Mouse (Mus musculus): ENCODE results near the gene Supt3. TPM values are rescaled to one million over a fixed set of nuclear protein-coding genes. Genes with fewer than 3 reads are reported as not detected.

Supt3 gene
- polyA plus RNA-seq, 1 experiment from 2014 or later, result 6.2 TPM

DNA sequence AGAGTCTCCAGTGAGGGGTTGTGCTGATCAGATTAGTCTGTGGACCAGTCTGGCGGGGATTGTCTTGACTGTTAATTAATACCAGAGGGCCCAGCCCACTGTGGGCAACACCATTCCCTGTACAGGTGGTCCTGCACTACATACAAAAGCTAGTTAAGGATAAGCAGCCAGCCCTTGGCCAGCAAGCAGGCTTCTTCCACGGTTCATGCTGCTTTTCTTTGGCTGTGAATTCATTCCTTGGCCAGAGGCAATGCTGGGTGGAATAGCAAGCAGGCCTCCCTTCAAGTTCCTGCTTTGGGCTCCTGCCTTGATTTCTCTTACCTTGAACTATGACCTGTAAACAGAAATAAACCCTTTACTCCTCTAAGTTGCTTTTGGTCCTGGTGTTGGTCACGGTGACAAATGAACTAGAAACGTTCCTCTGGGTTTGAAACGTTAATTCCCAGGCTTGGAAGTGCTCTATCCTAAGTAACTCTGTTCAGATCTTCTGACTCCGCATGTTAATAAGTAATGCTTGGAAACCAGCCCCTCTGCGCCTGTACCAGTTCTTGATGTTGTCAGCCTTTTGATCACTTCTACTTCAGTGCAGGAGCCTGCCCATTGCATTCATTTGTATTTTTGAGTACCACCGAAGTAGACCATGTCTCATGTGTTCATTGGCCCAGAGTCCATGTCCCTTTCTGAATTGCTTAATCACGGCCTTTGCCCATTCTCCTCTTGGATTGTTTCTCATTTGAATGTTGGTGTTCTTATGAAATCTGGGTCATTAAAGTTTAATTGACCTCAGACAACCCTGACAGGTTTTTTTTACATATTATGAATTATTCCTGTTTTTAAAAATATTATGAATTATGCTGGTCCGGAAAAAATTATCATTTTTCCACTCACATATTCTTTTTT lies 356.8 kb downstream of the Supt3 start:
- Histone ChIP-seq H3K4me3 (ENCODE audit: low read depth, low read length) (no peak overlapping the region), H3K4me2 (ENCODE audit: low read depth, low read length) (no peak overlapping the region), H3K36me3 (ENCODE audit: control insufficient read depth, insufficient read depth) (no peaks in the 10 kb centered on the region), H3K9ac (ENCODE audit: low read depth, low read length) (no peak overlapping the region), H3K4me1 (ENCODE audit: control insufficient read depth, low read depth, low read length) (no peaks in the 10 kb centered on the region), H3K27me3 (ENCODE audit: control insufficient read depth, insufficient read depth, low read depth, low read length) (no peaks in the 10 kb centered on the region), H3K27ac (ENCODE audit: low read length) (no peak overlapping the region), H3K9me3 (replicated peaks; ENCODE audit: control insufficient read depth, low read length) (no peaks in the 10 kb centered on the region)
- 63% methylated on average over 10 of the region's 10 CpGs for WGBS (ENCODE audit: insufficient replicate concordance)
- no peak for ATAC-seq (ENCODE audit: low read depth)

DNA sequence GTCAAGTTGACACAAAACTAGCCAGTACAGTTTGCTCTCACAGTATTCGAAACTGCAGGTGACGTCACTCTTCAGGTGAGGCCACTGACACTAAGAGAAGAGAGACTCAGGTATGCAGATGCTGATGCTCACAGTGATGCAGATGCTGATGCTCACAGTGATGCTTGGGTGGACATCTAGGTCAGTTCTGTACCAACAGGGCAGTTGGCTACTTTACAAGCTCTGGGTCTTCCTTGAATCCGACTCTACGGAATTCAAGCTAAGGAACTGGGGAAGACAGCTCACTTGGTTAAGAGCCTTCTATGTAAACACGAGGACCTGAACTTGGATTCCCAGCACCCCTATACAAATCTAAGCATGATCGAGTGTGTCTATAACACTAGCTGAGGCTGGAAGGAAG lies 359.5 kb downstream of the Supt3 start:
- H3K9ac ChIP-seq (ENCODE audit: low read depth, low read length), result no peak overlapping the region
- H3K4me3 ChIP-seq (ENCODE audit: low read depth, low read length), result no peak overlapping the region
- no peak for ATAC-seq (ENCODE audit: low read depth)
- WGBS (ENCODE audit: insufficient replicate concordance), result 61% methylated on average over 6 of the region's 6 CpGs
- no peaks in the 10 kb centered on the region for H3K9me3 ChIP-seq (replicated peaks; ENCODE audit: control insufficient read depth, low read length)
- no peak overlapping the region for H3K27ac ChIP-seq (ENCODE audit: low read length)
- no peaks in the 10 kb centered on the region for H3K27me3 ChIP-seq (ENCODE audit: control insufficient read depth, insufficient read depth, low read depth, low read length)
- no peaks in the 10 kb centered on the region for H3K4me1 ChIP-seq (ENCODE audit: control insufficient read depth, low read depth, low read length)
- H3K4me2 ChIP-seq (ENCODE audit: low read depth, low read length), result no peak overlapping the region
- no peaks in the 10 kb centered on the region for H3K36me3 ChIP-seq (ENCODE audit: control insufficient read depth, insufficient read depth)

DNA sequence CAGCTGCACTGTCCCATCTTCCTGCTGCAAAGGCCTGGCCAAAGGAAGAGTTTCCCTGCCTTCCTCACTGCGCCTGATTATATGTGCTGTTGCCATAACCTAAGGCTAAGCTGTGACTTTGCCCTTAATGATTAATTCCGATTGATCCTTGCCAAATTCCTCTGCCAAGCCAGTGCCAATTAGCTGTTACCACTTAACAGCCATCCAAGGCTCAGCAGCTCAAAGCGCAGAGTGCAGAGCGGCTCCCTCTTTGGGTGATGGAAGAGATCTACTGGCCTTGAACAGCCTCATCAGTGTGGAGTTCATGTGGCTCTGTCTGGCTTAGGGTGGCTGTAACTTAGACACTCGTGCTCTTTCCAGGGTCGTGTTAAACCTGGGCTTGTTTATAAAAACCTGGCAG lies 366.1 kb downstream of the Supt3 start:
- Histone ChIP-seq H3K9ac (ENCODE audit: low read depth, low read length) (no peak overlapping the region), H3K4me1 (ENCODE audit: control insufficient read depth, low read depth, low read length) (no peaks in the 10 kb centered on the region), H3K9me3 (replicated peaks; ENCODE audit: control insufficient read depth, low read length) (no peaks in the 10 kb centered on the region), H3K27me3 (ENCODE audit: control insufficient read depth, insufficient read depth, low read depth, low read length) (no peaks in the 10 kb centered on the region), H3K4me2 (ENCODE audit: low read depth, low read length) (no peak overlapping the region), H3K36me3 (ENCODE audit: control insufficient read depth, insufficient read depth) (no peaks in the 10 kb centered on the region), H3K27ac (ENCODE audit: low read length) (no peak overlapping the region), H3K4me3 (ENCODE audit: low read depth, low read length) (no peak overlapping the region)
- ATAC-seq (ENCODE audit: low read depth), result no peak
- 69% methylated on average over 6 of the region's 6 CpGs for WGBS (ENCODE audit: insufficient replicate concordance)

DNA sequence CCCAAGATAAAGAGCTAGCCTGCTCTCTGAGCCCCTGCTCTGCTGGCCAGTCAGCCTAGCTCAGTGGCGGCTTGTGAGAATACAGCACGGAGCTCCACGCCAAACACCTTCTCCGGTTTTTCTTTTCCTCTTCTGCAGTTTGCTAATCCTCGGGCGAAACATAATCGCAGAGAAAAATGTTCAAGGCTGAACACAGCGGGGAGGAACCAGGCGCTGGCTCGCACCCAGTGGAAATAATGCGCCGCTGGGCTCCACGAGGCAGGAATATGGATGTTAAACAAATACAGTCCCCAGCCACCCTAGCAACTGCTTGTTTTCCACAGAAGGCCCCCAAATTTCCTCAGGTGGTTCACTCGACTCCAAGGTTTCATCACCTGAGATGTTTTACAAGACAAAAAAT lies 367.7 kb downstream of the Supt3 start:
- H3K4me3 ChIP-seq (ENCODE audit: low read depth, low read length), result no peak overlapping the region
- no peak for ATAC-seq (ENCODE audit: low read depth)
- no peak overlapping the region for H3K27ac ChIP-seq (ENCODE audit: low read length)
- no peak overlapping the region for H3K9ac ChIP-seq (ENCODE audit: low read depth, low read length)
- no peaks in the 10 kb centered on the region for H3K9me3 ChIP-seq (replicated peaks; ENCODE audit: control insufficient read depth, low read length)
- no peaks in the 10 kb centered on the region for H3K36me3 ChIP-seq (ENCODE audit: control insufficient read depth, insufficient read depth)
- H3K27me3 ChIP-seq (ENCODE audit: control insufficient read depth, insufficient read depth, low read depth, low read length), result no peaks in the 10 kb centered on the region
- WGBS (ENCODE audit: insufficient replicate concordance), result 81% methylated on average over 14 of the region's 14 CpGs
- no peaks in the 10 kb centered on the region for H3K4me1 ChIP-seq (ENCODE audit: control insufficient read depth, low read depth, low read length)
- H3K4me2 ChIP-seq (ENCODE audit: low read depth, low read length), result no peak overlapping the region

DNA sequence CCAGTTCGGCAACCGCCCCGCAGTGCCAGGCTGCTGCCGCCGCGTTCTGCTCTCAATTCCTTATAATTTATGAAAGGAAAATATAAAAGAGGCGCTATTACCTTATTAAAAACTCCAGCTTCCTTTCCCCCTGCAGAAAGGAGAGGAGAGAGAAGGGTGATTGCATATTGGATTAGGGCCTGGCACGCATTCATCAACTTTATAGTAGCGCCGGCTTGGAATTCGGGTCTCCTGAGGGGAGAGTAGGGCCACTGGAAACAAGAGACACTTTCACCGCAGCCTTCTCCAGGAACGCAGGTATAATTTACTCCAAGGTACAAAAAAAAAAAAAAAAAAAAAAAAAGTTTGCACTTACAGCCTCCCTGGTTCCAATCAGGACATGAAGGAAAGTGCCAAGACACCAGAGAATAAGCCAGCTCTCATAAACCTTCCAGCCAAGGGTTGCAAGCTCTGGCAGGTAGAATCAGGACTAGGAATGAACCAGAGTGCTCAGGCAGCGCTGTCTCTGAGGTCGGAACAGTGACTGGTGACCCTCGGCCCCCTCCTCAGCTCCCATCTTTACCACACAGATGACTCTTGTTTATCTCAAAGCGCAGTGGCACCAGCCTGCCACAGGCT lies 374.5 kb downstream of the Supt3 start:
- no peaks in the 10 kb centered on the region for H3K27me3 ChIP-seq (ENCODE audit: control insufficient read depth, insufficient read depth, low read depth, low read length)
- no peak overlapping the region for H3K4me2 ChIP-seq (ENCODE audit: low read depth, low read length)
- H3K36me3 ChIP-seq (ENCODE audit: control insufficient read depth, insufficient read depth), result no peaks in the 10 kb centered on the region
- no peaks in the 10 kb centered on the region for H3K9me3 ChIP-seq (replicated peaks; ENCODE audit: control insufficient read depth, low read length)
- no peak overlapping the region for H3K9ac ChIP-seq (ENCODE audit: low read depth, low read length)
- H3K4me3 ChIP-seq (ENCODE audit: low read depth, low read length), result no peak overlapping the region
- no peak overlapping the region for H3K27ac ChIP-seq (ENCODE audit: low read length)
- ATAC-seq (ENCODE audit: low read depth), result no peak
- no peaks in the 10 kb centered on the region for H3K4me1 ChIP-seq (ENCODE audit: control insufficient read depth, low read depth, low read length)
- WGBS (ENCODE audit: insufficient replicate concordance), result 79% methylated on average over 17 of the region's 17 CpGs

DNA sequence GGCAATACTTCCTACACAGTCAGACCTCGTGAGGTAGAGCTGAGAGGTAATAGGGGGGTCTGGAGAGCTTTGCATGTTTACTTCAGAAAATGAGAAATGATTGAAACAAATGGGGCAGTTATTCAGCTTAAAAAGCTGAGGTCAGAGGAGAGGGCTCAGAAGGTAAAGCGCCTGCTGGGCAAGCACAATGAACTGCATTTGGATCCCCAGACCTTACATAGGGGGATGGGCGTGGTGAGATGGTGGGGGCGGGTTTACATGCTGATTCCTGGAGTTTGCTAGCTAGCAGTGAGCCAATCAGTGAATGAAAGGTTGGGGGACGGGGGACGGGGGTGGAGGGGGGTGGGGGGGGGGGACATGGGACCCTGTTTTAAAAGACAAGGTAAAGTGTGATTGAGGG lies 376.8 kb downstream of the Supt3 start:
- 40% methylated on average over 6 of the region's 6 CpGs for WGBS (ENCODE audit: insufficient replicate concordance)
- no peak overlapping the region for H3K4me3 ChIP-seq (ENCODE audit: low read depth, low read length)
- no peak overlapping the region for H3K27ac ChIP-seq (ENCODE audit: low read length)
- no peaks in the 10 kb centered on the region for H3K27me3 ChIP-seq (ENCODE audit: control insufficient read depth, insufficient read depth, low read depth, low read length)
- no peaks in the 10 kb centered on the region for H3K36me3 ChIP-seq (ENCODE audit: control insufficient read depth, insufficient read depth)
- H3K4me1 ChIP-seq (ENCODE audit: control insufficient read depth, low read depth, low read length), result no peaks in the 10 kb centered on the region
- no peak overlapping the region for H3K9ac ChIP-seq (ENCODE audit: low read depth, low read length)
- H3K4me2 ChIP-seq (ENCODE audit: low read depth, low read length), result no peak overlapping the region
- no peaks in the 10 kb centered on the region for H3K9me3 ChIP-seq (replicated peaks; ENCODE audit: control insufficient read depth, low read length)
- no peak for ATAC-seq (ENCODE audit: low read depth)

DNA sequence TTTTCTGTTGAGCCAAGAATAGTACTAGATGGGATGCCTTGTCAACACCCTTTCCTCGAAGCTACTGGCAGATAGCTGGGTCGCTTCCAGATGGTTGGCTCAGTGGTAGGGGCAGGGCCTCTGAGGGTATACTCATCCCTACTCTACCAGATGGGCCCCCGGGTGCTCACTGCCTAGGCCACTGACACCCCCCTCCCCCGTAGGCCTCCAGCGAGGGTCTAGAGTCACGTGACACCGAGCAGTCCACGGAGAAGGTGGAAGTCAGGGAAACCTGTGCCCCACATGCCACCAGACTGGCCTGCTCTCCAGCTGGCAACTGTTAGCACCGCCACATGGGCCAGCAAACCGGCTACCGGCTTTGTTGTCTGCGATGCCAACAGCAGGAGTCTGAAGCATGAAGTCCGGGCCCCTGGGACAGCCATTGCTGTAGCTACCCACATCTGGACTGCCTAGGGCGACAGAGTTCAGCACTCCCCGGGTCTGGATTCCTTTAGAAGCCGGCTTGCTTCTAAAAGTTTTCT lies 381.3 kb downstream of the Supt3 start:
- Histone ChIP-seq H3K9ac (ENCODE audit: low read depth, low read length) (no peak overlapping the region), H3K4me3 (ENCODE audit: low read depth, low read length) (no peak overlapping the region)
- ATAC-seq (ENCODE audit: low read depth), result no peak

DNA sequence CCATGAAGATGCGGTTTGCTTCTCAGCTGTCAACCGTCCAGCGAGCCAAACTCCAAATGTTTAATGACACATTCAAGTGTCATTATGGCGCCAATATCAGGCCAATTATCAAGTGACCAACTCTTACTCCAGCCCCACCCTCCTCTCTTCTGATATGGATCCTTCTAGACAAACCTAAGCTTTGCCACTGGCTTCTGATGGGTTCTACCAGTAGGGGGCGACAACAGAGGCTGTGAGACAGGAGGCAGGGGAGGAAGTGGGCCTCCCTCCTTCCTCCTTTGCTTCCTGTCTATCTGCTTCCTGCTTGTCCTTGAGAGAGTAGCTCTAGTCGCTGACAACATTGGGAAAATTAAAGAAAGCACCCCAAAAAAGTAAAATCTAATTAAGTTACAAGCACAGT lies 383.7 kb downstream of the Supt3 start:
- Histone ChIP-seq H3K4me2 (ENCODE audit: low read depth, low read length) (no peak overlapping the region), H3K9ac (ENCODE audit: low read depth, low read length) (no peak overlapping the region), H3K4me1 (ENCODE audit: control insufficient read depth, low read depth, low read length) (no peaks in the 10 kb centered on the region), H3K27me3 (ENCODE audit: control insufficient read depth, insufficient read depth, low read depth, low read length) (no peaks in the 10 kb centered on the region), H3K36me3 (ENCODE audit: control insufficient read depth, insufficient read depth) (no peaks in the 10 kb centered on the region), H3K4me3 (ENCODE audit: low read depth, low read length) (no peak overlapping the region), H3K27ac (ENCODE audit: low read length) (no peak overlapping the region), H3K9me3 (replicated peaks; ENCODE audit: control insufficient read depth, low read length) (no peaks in the 10 kb centered on the region)
- ATAC-seq (ENCODE audit: low read depth), result no peak
- 69% methylated on average over 6 of the region's 6 CpGs for WGBS (ENCODE audit: insufficient replicate concordance)

More for the DNA sequence above, 381.3 kb downstream of the Supt3 start:
- Histone ChIP-seq H3K9me3 (replicated peaks; ENCODE audit: control insufficient read depth, low read length) (no peaks in the 10 kb centered on the region), H3K27me3 (ENCODE audit: control insufficient read depth, insufficient read depth, low read depth, low read length) (no peaks in the 10 kb centered on the region), H3K36me3 (ENCODE audit: control insufficient read depth, insufficient read depth) (no peaks in the 10 kb centered on the region), H3K27ac (ENCODE audit: low read length) (no peak overlapping the region), H3K4me2 (ENCODE audit: low read depth, low read length) (no peak overlapping the region), H3K4me1 (ENCODE audit: control insufficient read depth, low read depth, low read length) (no peaks in the 10 kb centered on the region)
- 63% methylated on average over 16 of the region's 16 CpGs for WGBS (ENCODE audit: insufficient replicate concordance)

DNA sequence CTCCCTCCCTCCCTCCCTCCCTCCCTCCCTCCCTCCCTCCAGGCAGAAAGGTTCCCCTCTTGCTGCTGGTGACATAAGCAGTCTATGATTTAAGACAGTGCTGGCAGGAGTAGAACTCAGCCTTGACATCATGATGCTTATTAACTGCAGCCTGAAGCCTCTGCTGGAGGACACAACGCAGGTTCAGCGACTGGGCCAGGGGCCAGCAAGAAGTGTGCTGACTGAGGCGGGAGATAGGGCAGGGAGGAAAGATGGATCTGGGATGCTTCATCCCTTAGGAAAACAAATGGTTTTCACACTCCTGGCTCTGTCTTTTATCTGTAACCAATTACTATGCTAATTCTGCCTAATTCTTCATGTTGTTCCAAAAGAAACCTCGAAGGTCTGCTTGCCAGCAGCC lies 388.8 kb downstream of the Supt3 start:
- Histone ChIP-seq H3K4me1 (ENCODE audit: control insufficient read depth, low read depth, low read length) (no peaks in the 10 kb centered on the region), H3K4me3 (ENCODE audit: low read depth, low read length) (no peak overlapping the region), H3K9ac (ENCODE audit: low read depth, low read length) (no peak overlapping the region), H3K27ac (ENCODE audit: low read length) (no peak overlapping the region), H3K9me3 (replicated peaks; ENCODE audit: control insufficient read depth, low read length) (no peaks in the 10 kb centered on the region), H3K36me3 (ENCODE audit: control insufficient read depth, insufficient read depth) (no peaks in the 10 kb centered on the region), H3K4me2 (ENCODE audit: low read depth, low read length) (no peak overlapping the region), H3K27me3 (ENCODE audit: control insufficient read depth, insufficient read depth, low read depth, low read length) (no peaks in the 10 kb centered on the region)
- ATAC-seq (ENCODE audit: low read depth), result no peak
- 44% methylated on average over 4 of the region's 4 CpGs for WGBS (ENCODE audit: insufficient replicate concordance)
